10 mouse cellular contexts compared by ENCODE assay signal in genomic region chr2:170476215-170476614, GRCm38 (mm10). TPM values are rescaled to one million over a fixed set of nuclear protein-coding genes. Genes with fewer than 3 reads are reported as not detected.
A peak's percentile ranks its signal among the peaks of the same experiment; 100 is the strongest.
DNase-seq lines count a peak whose midpoint lies in the region; ATAC-seq and TF ChIP-seq lines count a peak whose summit lies in the region.
"Had no signal": no experiment of that assay in that cellular context is flagged by ENCODE, and none has a peak within 500 bp of the region (broad histone marks: within the 10 kb centered on the region; RNA-seq: fewer than 3 reads in every experiment).

No protein-coding gene starts in this region.

- TF ChIP-seq CTCF in liver, embryonic 14.5 days (IDR thresholded peaks at IDR 0.05; ENCODE audit: low read depth): peak; percentile 60

- ATAC-seq in liver, embryonic 14.5 days (ENCODE audit: insufficient read depth): no peak
- no peak for ATAC-seq in liver, embryonic 11.5 days (replicated peaks; ENCODE audit: low FRiP score)
- ATAC-seq in hindbrain, embryonic 13.5 days (ENCODE audit: low FRiP score): no peak
- no peak for ATAC-seq in midbrain, embryonic 13.5 days

- no peaks in the 10 kb centered on the region for H3K36me3 ChIP-seq in liver, embryonic 14.5 days (replicated peaks; ENCODE audit: control insufficient read depth, insufficient read depth, low read depth)
- no peaks in the 10 kb centered on the region for H3K36me3 ChIP-seq in liver, embryonic 11.5 days (ENCODE audit: control insufficient read depth, insufficient read depth, low read length)
- no peaks in the 10 kb centered on the region for H3K36me3 ChIP-seq in hindbrain, embryonic 13.5 days
- no peaks in the 10 kb centered on the region for H3K36me3 ChIP-seq in midbrain, embryonic 13.5 days

- no peak overlapping the region for H3K4me3 ChIP-seq in liver, embryonic 14.5 days (ENCODE audit: insufficient read depth in 1 of 2, low read depth in 2 of 2, low read length in 2 of 2)
- H3K4me3 ChIP-seq in liver, embryonic 11.5 days (ENCODE audit: low read depth, low read length): no peak overlapping the region
- H3K4me3 ChIP-seq in hindbrain, embryonic 13.5 days: no peak overlapping the region
- H3K4me3 ChIP-seq in midbrain, embryonic 13.5 days (replicated peaks): no peak overlapping the region

- no peaks in the 10 kb centered on the region for H3K27me3 ChIP-seq in liver, embryonic 14.5 days (ENCODE audit: control insufficient read depth, insufficient read depth, low read length)
- H3K27me3 ChIP-seq in liver, embryonic 11.5 days (replicated peaks; ENCODE audit: control insufficient read depth, insufficient read depth, low read length): no peaks in the 10 kb centered on the region
- H3K27me3 ChIP-seq in hindbrain, embryonic 13.5 days: no peaks in the 10 kb centered on the region
- H3K27me3 ChIP-seq in midbrain, embryonic 13.5 days: no peaks in the 10 kb centered on the region

- no peak for TF ChIP-seq EP300 in liver, embryonic 14.5 days (IDR thresholded peaks at IDR 0.05; ENCODE audit: low read depth)

- H3K9me3 ChIP-seq in liver, embryonic 14.5 days (ENCODE audit: control insufficient read depth, low read length): no peaks in the 10 kb centered on the region
- no peaks in the 10 kb centered on the region for H3K9me3 ChIP-seq in liver, embryonic 11.5 days (ENCODE audit: control insufficient read depth, low read length)
- no peaks in the 10 kb centered on the region for H3K9me3 ChIP-seq in hindbrain, embryonic 13.5 days
- H3K9me3 ChIP-seq in midbrain, embryonic 13.5 days: no peaks in the 10 kb centered on the region

- 53% methylated on average over 11 of the region's 11 CpGs for WGBS in liver, embryonic 14.5 days (ENCODE audit: insufficient replicate concordance)
- 72% methylated on average over 11 of the region's 11 CpGs for WGBS in liver, embryonic 11.5 days
- WGBS in hindbrain, embryonic 13.5 days: 84% methylated on average over 11 of the region's 11 CpGs
- 88% methylated on average over 11 of the region's 11 CpGs for WGBS in midbrain, embryonic 13.5 days

- H3K4me2 ChIP-seq in liver, embryonic 14.5 days (ENCODE audit: low read depth): no peak overlapping the region
- H3K4me2 ChIP-seq in liver, embryonic 11.5 days: no peak overlapping the region
- no peak overlapping the region for H3K4me2 ChIP-seq in hindbrain, embryonic 13.5 days
- H3K4me2 ChIP-seq in midbrain, embryonic 13.5 days (replicated peaks): no peak overlapping the region

- H3K27ac ChIP-seq in liver, embryonic 14.5 days: no peak overlapping the region
- H3K27ac ChIP-seq in liver, embryonic 11.5 days (ENCODE audit: low read depth, low read length): no peak overlapping the region
- no peak overlapping the region for H3K27ac ChIP-seq in hindbrain, embryonic 13.5 days
- H3K27ac ChIP-seq in midbrain, embryonic 13.5 days: no peak overlapping the region

- H3K9ac ChIP-seq in liver, embryonic 14.5 days (replicated peaks): no peak overlapping the region
- no peak overlapping the region for H3K9ac ChIP-seq in liver, embryonic 11.5 days (ENCODE audit: low read depth, low read length)
- no peak overlapping the region for H3K9ac ChIP-seq in hindbrain, embryonic 13.5 days
- H3K9ac ChIP-seq in midbrain, embryonic 13.5 days (replicated peaks): no peak overlapping the region

- DNase-seq in gastrocnemius, adult 18-20 months (ENCODE audit: low spot score): peak; percentile 5
- no peak for DNase-seq in gastrocnemius, adult 8-10 months (ENCODE audit: low spot score in 2 of 2)
- no peak for DNase-seq in liver, embryonic 14.5 days (ENCODE audit: low read depth in 3 of 3, low spot score in 3 of 3)
- DNase-seq in liver, embryonic 11.5 days (ENCODE audit: low spot score): no peak
- DNase-seq in c-Kit-positive CD71-positive TER-119-negative erythroid progenitor cells, embryonic 14.5 days (ENCODE audit: low read depth): peak; percentile 8
- peak; percentile 30 for DNase-seq in testis, postnatal 14 days (ENCODE audit: low spot score)

- no peaks in the 10 kb centered on the region for H3K4me1 ChIP-seq in liver, embryonic 14.5 days (replicated peaks; ENCODE audit: control insufficient read depth in 2 of 2, insufficient read depth in 2 of 2, low read length in 1 of 2)
- H3K4me1 ChIP-seq in liver, embryonic 11.5 days (replicated peaks; ENCODE audit: control insufficient read depth, insufficient read depth, low read length): no peaks in the 10 kb centered on the region
- H3K4me1 ChIP-seq in hindbrain, embryonic 13.5 days (replicated peaks): no peaks in the 10 kb centered on the region
- no peaks in the 10 kb centered on the region for H3K4me1 ChIP-seq in midbrain, embryonic 13.5 days (replicated peaks)

RNA-seq across cellular contexts. Expression of gene Pfdn4, which starts 20.0 kb away (rescaled TPM):
- 10 to 100 TPM; 11.8 to 12.9 TPM for total RNA-seq in gastrocnemius, adult 18-20 months (2021)
- total RNA-seq in gastrocnemius, adult 8-10 months (2022): 10 to 100 TPM in 3 of 4 experiments, 1 to 10 TPM in 1; 8.3 to 15.2 (median 10.4) TPM
- 24.7 and 26.1 TPM in 2 replicates for polyA plus RNA-seq in liver, embryonic 14.5 days (2012; rRNA removed)
- polyA plus RNA-seq in liver, embryonic 14.5 days (2014; fragmentation: Nextera tagmentation; extraction: Ambion mirVana): 44.1 and 45.1 TPM in 2 replicates
- polyA plus RNA-seq in liver, embryonic 11.5 days (2014; fragmentation: Nextera tagmentation; extraction: Ambion mirVana): 85.7 and 101 TPM in 2 replicates
- 133 and 148 TPM in 2 replicates for polyA plus RNA-seq in hindbrain, embryonic 13.5 days (2015; fragmentation: Nextera tagmentation; extraction: Ambion mirVana)
- polyA plus RNA-seq in midbrain, embryonic 13.5 days (2015; fragmentation: Nextera tagmentation; extraction: Ambion mirVana): 127 and 147 TPM in 2 replicates

RNA-seq across cellular contexts. Expression of gene Cyp24a1, which starts 20.7 kb away (rescaled TPM):
- total RNA-seq in gastrocnemius, adult 18-20 months (2021): not detected
- not detected for total RNA-seq in gastrocnemius, adult 8-10 months (2022)
- not detected in 2 replicates for polyA plus RNA-seq in liver, embryonic 14.5 days (2012; rRNA removed)
- polyA plus RNA-seq in liver, embryonic 14.5 days (2014; fragmentation: Nextera tagmentation; extraction: Ambion mirVana): not detected in 2 replicates
- not detected in 2 replicates for polyA plus RNA-seq in liver, embryonic 11.5 days (2014; fragmentation: Nextera tagmentation; extraction: Ambion mirVana)
- 0.12 TPM in 1 of 2 replicates, not detected in the other for polyA plus RNA-seq in hindbrain, embryonic 13.5 days (2015; fragmentation: Nextera tagmentation; extraction: Ambion mirVana)
- 0.10 and 0.17 TPM in 2 replicates for polyA plus RNA-seq in midbrain, embryonic 13.5 days (2015; fragmentation: Nextera tagmentation; extraction: Ambion mirVana)
- total RNA-seq: left cerebral cortex, postnatal 10 days had no signal
- polyA plus RNA-seq: heart, embryonic 16.5 days had no signal

RNA-seq across cellular contexts. Expression of gene Bcas1, which starts 48.6 kb away (rescaled TPM):
- 1 to 10 TPM in 1 of 2 experiments, under 1 TPM in 1; 0.68 to 1.4 TPM for total RNA-seq in gastrocnemius, adult 18-20 months (2021)
- 1 to 10 TPM in 2 of 4 experiments, under 1 TPM in 2; 0.41 to 1.5 (median 0.92) TPM for total RNA-seq in gastrocnemius, adult 8-10 months (2022)
- 3.0 and 3.9 TPM in 2 replicates for polyA plus RNA-seq in liver, embryonic 14.5 days (2012; rRNA removed)
- polyA plus RNA-seq in liver, embryonic 14.5 days (2014; fragmentation: Nextera tagmentation; extraction: Ambion mirVana): 5.7 and 6.0 TPM in 2 replicates
- polyA plus RNA-seq in liver, embryonic 11.5 days (2014; fragmentation: Nextera tagmentation; extraction: Ambion mirVana): 6.1 and 7.5 TPM in 2 replicates
- 13.8 and 17.9 TPM in 2 replicates for polyA plus RNA-seq in hindbrain, embryonic 13.5 days (2015; fragmentation: Nextera tagmentation; extraction: Ambion mirVana)
- polyA plus RNA-seq in midbrain, embryonic 13.5 days (2015; fragmentation: Nextera tagmentation; extraction: Ambion mirVana): 8.3 and 9.1 TPM in 2 replicates

Comparison
In these comparisons a context has a peak if more than half of its experiments do, and no peak if none do; other contexts are left out.
1. DNase-seq: peak in gastrocnemius, adult 18-20 months (single experiment), c-Kit-positive CD71-positive TER-119-negative erythroid progenitor cells, embryonic 14.5 days (single experiment) and testis, postnatal 14 days (single experiment); none in gastrocnemius, adult 8-10 months (0 of 2), liver, embryonic 14.5 days (0 of 3) and liver, embryonic 11.5 days (single experiment).